Mouse (Mus musculus) liver, postnatal 0 days (tissue): ENCODE measurements around the gene Gtse1. TPM values are rescaled to one million over a fixed set of nuclear protein-coding genes. Genes with fewer than 3 reads are reported as not detected.

Source experiments
- ATAC-seq: fragments of 200-750 bp; cut with Nextera tagmentation; 2 replicates; pipeline ENCODE4 v1.8.0; 2017; ENCODE audit warnings: mild to moderate bottlenecking, moderate library complexity
- DNase-seq: peaks from one replicate; pipeline ENCODE4 v3.0.0-alpha.2; 2016
- H3K27ac ChIP-seq: fragments of 300-500 bp; sonication (generic); 2 replicates; pipeline ENCODE4 v1.5.1; 2014; ENCODE audit warnings: antibody characterized with exemption, moderate library complexity, mild to moderate bottlenecking, low read depth
- H3K27me3 ChIP-seq: fragments of 300-500 bp; sonication (generic); 2 replicates; pipeline ENCODE4 v1.6.1; 2014; ENCODE audit warnings: low read length, control low read depth, mixed read lengths; ENCODE audit not compliant: insufficient read depth
- H3K36me3 ChIP-seq: fragments of 300-500 bp; sonication (generic); replicated peaks from 2 replicates; pipeline ENCODE4 v1.6.1; 2014; ENCODE audit warnings: mild to moderate bottlenecking, control low read depth, low read length, moderate library complexity, mixed read lengths; ENCODE audit not compliant: insufficient read depth
- H3K4me1 ChIP-seq: fragments of 300-500 bp; sonication (generic); 2 replicates; pipeline ENCODE4 v1.6.1; 2014; ENCODE audit warnings: antibody characterized with exemption, mild to moderate bottlenecking, control low read depth; ENCODE audit not compliant: insufficient read depth
- H3K4me2 ChIP-seq: fragments of 300-500 bp; sonication (generic); 2 replicates; pipeline ENCODE4 v1.6.1; 2014; ENCODE audit warnings: low read depth, mild to moderate bottlenecking, low read length, moderate library complexity, mixed read lengths
- H3K4me3 ChIP-seq: fragments of 300-500 bp; sonication (generic); 2 replicates; pipeline ENCODE4 v1.5.1; 2014; ENCODE audit warnings: low read depth, low read length
- H3K9ac ChIP-seq: fragments of 300-500 bp; sonication (generic); replicated peaks from 2 replicates; pipeline ENCODE4 v1.6.1; 2014; ENCODE audit warnings: mild to moderate bottlenecking, moderate library complexity
- H3K9me3 ChIP-seq: fragments of 300-500 bp; sonication (generic); 2 replicates; pipeline ENCODE4 v1.6.1; 2016; ENCODE audit warnings: mild to moderate bottlenecking, control low read depth, low read length, mixed read lengths
- CTCF ChIP-seq: sonication (generic); IDR thresholded peaks from 2 replicates; pipeline ENCODE4 v1.5.1; 2016; ENCODE audit warnings: antibody characterized with exemption, low read depth
- EP300 ChIP-seq: IDR thresholded peaks from 2 replicates; pipeline ENCODE4 v1.6.1; 2016; ENCODE audit warnings: antibody characterized with exemption, low read depth, mild to moderate bottlenecking
- WGBS: fragments of 180-500 bp; shearing (Covaris S2); extraction: QIAGEN DNeasy Blood & Tissue Kit; methylation state at CpG from one replicate; pipeline ENCODE4 v1.1.7; 2014; ENCODE audit not compliant: insufficient replicate concordance; 5-methylcytosine and 5-hydroxymethylcytosine counted together
- polyA plus RNA-seq: library from polyadenylated mRNA; unstranded; fragments of >200 nt; fragmentation: Nextera tagmentation; extraction: Ambion mirVana; gene quantifications from 2 replicates; pipeline ENCODE4 v1.2.1, GENCODE M21; 2015

The Gtse1 gene
- polyA plus RNA-seq, 1 experiment from 2014 or later, result 8.9 TPM

- 69% methylated on average over 7 of the region's 7 CpGs for WGBS
- H3K9me3 ChIP-seq, result no peaks in the 10 kb centered on the region
- H3K4me3 ChIP-seq, result no peak overlapping the region
- no peaks in the 10 kb centered on the region for H3K36me3 ChIP-seq
- H3K27ac ChIP-seq, result no peak overlapping the region
- TF ChIP-seq EP300 (no peak), CTCF (no peak)
- ATAC-seq (no peak), DNase-seq (no peak)
- no peak overlapping the region for H3K9ac ChIP-seq
- no peak overlapping the region for H3K4me2 ChIP-seq
- no peaks in the 10 kb centered on the region for H3K4me1 ChIP-seq
- H3K27me3 ChIP-seq, result no peaks in the 10 kb centered on the region
These were observed 49.3 kb downstream of the Gtse1 start for GRCm38 (mm10) chr15:85908660-85909491.

- Histone ChIP-seq H3K4me2 (no peak overlapping the region), H3K36me3 (no peaks in the 10 kb centered on the region), H3K4me1 (no peaks in the 10 kb centered on the region), H3K27me3 (no peaks in the 10 kb centered on the region), H3K9me3 (no peaks in the 10 kb centered on the region), H3K27ac (no peak overlapping the region), H3K9ac (no peak overlapping the region), H3K4me3 (no peak overlapping the region)
- WGBS, result 60% methylated on average over 3 of the region's 3 CpGs
- ATAC-seq (no peak), DNase-seq (no peak)
- TF ChIP-seq CTCF (no peak), EP300 (no peak)
These were observed 49.9 kb downstream of the Gtse1 start for GRCm38 (mm10) chr15:85909492-85909829.

- H3K27ac ChIP-seq, result no peak overlapping the region
- no peaks in the 10 kb centered on the region for H3K27me3 ChIP-seq
- DNase-seq, result no peak
- no peak overlapping the region for H3K4me2 ChIP-seq
- ATAC-seq, result no peak
- TF ChIP-seq CTCF, result no peak
- no peak for TF ChIP-seq EP300
- H3K4me1 ChIP-seq, result no peaks in the 10 kb centered on the region
- no peaks in the 10 kb centered on the region for H3K9me3 ChIP-seq
- H3K36me3 ChIP-seq, result no peaks in the 10 kb centered on the region
- H3K4me3 ChIP-seq, result no peak overlapping the region
- WGBS, result 52% methylated on average over 10 of the region's 10 CpGs
- H3K9ac ChIP-seq, result no peak overlapping the region
These were observed 50.4 kb downstream of the Gtse1 start for GRCm38 (mm10) chr15:85909931-85910330.

- Histone ChIP-seq H3K4me2 (no peak overlapping the region), H3K4me3 (no peak overlapping the region), H3K9ac (no peak overlapping the region), H3K27me3 (no peaks in the 10 kb centered on the region), H3K27ac (no peak overlapping the region), H3K36me3 (no peaks in the 10 kb centered on the region), H3K4me1 (no peaks in the 10 kb centered on the region), H3K9me3 (no peaks in the 10 kb centered on the region)
- 28% methylated on average over 2 of the region's 2 CpGs for WGBS
- DNase-seq (peak; percentile 89), ATAC-seq (no peak)
- TF ChIP-seq CTCF (peak; percentile 93), EP300 (no peak)
These were observed 54.1 kb downstream of the Gtse1 start for GRCm38 (mm10) chr15:85913605-85914004.

GRCm38 (mm10) chr15:85919191-85919891 lies 59.8 kb downstream of the Gtse1 start:
- Histone ChIP-seq H3K9ac (no peak overlapping the region), H3K4me3 (no peak overlapping the region), H3K9me3 (no peaks in the 10 kb centered on the region), H3K4me2 (no peak overlapping the region), H3K27ac (no peak overlapping the region), H3K4me1 (no peaks in the 10 kb centered on the region), H3K27me3 (no peaks in the 10 kb centered on the region), H3K36me3 (no peaks in the 10 kb centered on the region)
- DNase-seq (no peak), ATAC-seq (no peak)
- 67% methylated on average over 8 of the region's 8 CpGs for WGBS
- TF ChIP-seq EP300 (no peak), CTCF (no peak)

- 75% methylated on average over 8 of the region's 8 CpGs for WGBS
These were observed 60.3 kb downstream of the Gtse1 start for GRCm38 (mm10) chr15:85919892-85920248.

More at GRCm38 (mm10) chr15:85919892-85920248, 60.3 kb downstream of the Gtse1 start:
- no peak overlapping the region for H3K4me3 ChIP-seq
- no peak overlapping the region for H3K9ac ChIP-seq
- ATAC-seq, result no peak
- no peaks in the 10 kb centered on the region for H3K4me1 ChIP-seq
- no peaks in the 10 kb centered on the region for H3K36me3 ChIP-seq
- H3K4me2 ChIP-seq, result no peak overlapping the region
- TF ChIP-seq CTCF (no peak), EP300 (no peak)
- no peak overlapping the region for H3K27ac ChIP-seq
- H3K9me3 ChIP-seq, result no peaks in the 10 kb centered on the region
- no peaks in the 10 kb centered on the region for H3K27me3 ChIP-seq
- DNase-seq, result no peak
